ENCODE assay signal across 32 mouse cellular contexts in genomic region chr2:106815898-106816297, GRCm38 (mm10).
"Had no signal": no experiment of that assay in that cellular context is flagged by ENCODE, and none has a peak within 500 bp of the region (broad histone marks: within the 10 kb centered on the region; RNA-seq: fewer than 3 reads in every experiment).

No protein-coding gene starts in this region.

- H3K9ac ChIP-seq: limb, embryonic 12.5 days; limb, embryonic 13.5 days; limb, embryonic 15.5 days; liver, embryonic 12.5 days; liver, embryonic 13.5 days; liver, embryonic 14.5 days; liver, embryonic 15.5 days; liver, postnatal 0 days; lung, embryonic 14.5 days; lung, embryonic 15.5 days; midbrain, embryonic 12.5 days; midbrain, embryonic 13.5 days; midbrain, embryonic 15.5 days; neural tube, embryonic 12.5 days had no signal

- H3K27me3 ChIP-seq: limb, embryonic 12.5 days; limb, embryonic 13.5 days; limb, embryonic 15.5 days; liver, embryonic 12.5 days; liver, embryonic 13.5 days; liver, embryonic 15.5 days; lung, embryonic 15.5 days; megakaryocyte, embryonic 14.5 days; midbrain, embryonic 12.5 days; midbrain, embryonic 13.5 days; midbrain, embryonic 15.5 days; neural tube, embryonic 12.5 days had no signal

- H3K9me3 ChIP-seq: limb, embryonic 10.5 days; limb, embryonic 12.5 days; limb, embryonic 15.5 days; liver, embryonic 12.5 days; liver, embryonic 13.5 days; liver, embryonic 15.5 days; lung, embryonic 15.5 days; midbrain, embryonic 10.5 days; midbrain, embryonic 13.5 days; midbrain, embryonic 15.5 days; neural tube, embryonic 12.5 days had no signal

- DNase-seq: left cerebral cortex, postnatal 4 days; liver; liver, embryonic 13.5 days; liver, postnatal 0 days; lung, adult 18-20 months; lung, adult 2 months; lung, embryonic 14.5 days; lung, postnatal 10 days; lung, postnatal 14 days; lung, postnatal 36 days; lung, postnatal 4 days; midbrain, embryonic 14.5 days had no signal

- ATAC-seq: liver, embryonic 12.5 days; liver, postnatal 0 days; lung, postnatal 0 days; midbrain, embryonic 13.5 days; midbrain, embryonic 15.5 days; midbrain, embryonic 16.5 days had no signal

- H3K4me2 ChIP-seq: limb, embryonic 12.5 days; limb, embryonic 13.5 days; limb, embryonic 15.5 days; liver, embryonic 11.5 days; liver, embryonic 12.5 days; liver, embryonic 13.5 days; liver, embryonic 15.5 days; lung, embryonic 14.5 days; lung, embryonic 15.5 days; midbrain, embryonic 11.5 days; midbrain, embryonic 12.5 days; midbrain, embryonic 13.5 days; midbrain, embryonic 15.5 days; neural tube, embryonic 12.5 days had no signal

- H3K36me3 ChIP-seq: limb, embryonic 12.5 days; limb, embryonic 15.5 days; liver, embryonic 12.5 days; liver, embryonic 13.5 days; liver, embryonic 15.5 days; lung, embryonic 15.5 days; midbrain, embryonic 13.5 days; midbrain, embryonic 15.5 days; neural tube, embryonic 12.5 days had no signal

- H3K4me1 ChIP-seq: limb, embryonic 15.5 days; liver, embryonic 12.5 days; liver, embryonic 13.5 days; liver, embryonic 15.5 days; lung, embryonic 15.5 days; megakaryocyte, embryonic 14.5 days; midbrain, embryonic 13.5 days; midbrain, embryonic 15.5 days had no signal

- H3K27ac ChIP-seq: limb, embryonic 10.5 days; limb, embryonic 12.5 days; limb, embryonic 13.5 days; limb, embryonic 15.5 days; liver, embryonic 12.5 days; liver, embryonic 13.5 days; liver, embryonic 14.5 days; liver, embryonic 15.5 days; lung, embryonic 15.5 days; macrophage; midbrain, embryonic 10.5 days; midbrain, embryonic 12.5 days; midbrain, embryonic 13.5 days; midbrain, embryonic 15.5 days; neural tube, embryonic 12.5 days had no signal

- H3K4me3 ChIP-seq: limb, embryonic 10.5 days; limb, embryonic 12.5 days; limb, embryonic 13.5 days; limb, embryonic 15.5 days; liver, embryonic 12.5 days; liver, embryonic 13.5 days; liver, embryonic 15.5 days; lung, embryonic 15.5 days; megakaryocyte, embryonic 14.5 days; midbrain, embryonic 10.5 days; midbrain, embryonic 12.5 days; midbrain, embryonic 13.5 days; midbrain, embryonic 15.5 days; myocyte; neural tube, embryonic 12.5 days had no signal
